9 mouse cellular contexts compared by ENCODE assay signal in genomic region chr6:82844432-82844831, GRCm38 (mm10).
A peak's percentile ranks its signal among the peaks of the same experiment; 100 is the strongest.
DNase-seq lines count a peak whose midpoint lies in the region; ATAC-seq and TF ChIP-seq lines count a peak whose summit lies in the region.
"Had no signal": no experiment of that assay in that cellular context is flagged by ENCODE, and none has a peak within 500 bp of the region (broad histone marks: within the 10 kb centered on the region; RNA-seq: fewer than 3 reads in every experiment).

No protein-coding gene starts in this region.

- no peak overlapping the region for H3K4me3 ChIP-seq in hindbrain, postnatal 0 days (ENCODE audit: low read length)
- no peak overlapping the region for H3K4me3 ChIP-seq in hindbrain, embryonic 16.5 days (ENCODE audit: low read length)
- H3K4me3 ChIP-seq in CH12.LX (replicated peaks in 1 of 3; ENCODE audit: low read depth in 2 of 3, low read length in 2 of 3, poor library complexity in 1 of 3) = no peak overlapping the region
- H3K4me3 ChIP-seq in bone marrow macrophage, adult 2 months (ENCODE audit: insufficient read depth, low read length) = no peak overlapping the region
- no peak overlapping the region for H3K4me3 ChIP-seq in midbrain, embryonic 14.5 days (replicated peaks; ENCODE audit: low read depth, low read length)
- H3K4me3 ChIP-seq: hindbrain, embryonic 15.5 days had no signal

- TF ChIP-seq CTCF in hindbrain, postnatal 0 days (IDR thresholded peaks at IDR 0.05; ENCODE audit: low read depth) = peak; percentile 51
- peak; percentile 70 to 74 for TF ChIP-seq CTCF in CH12.LX (conservative IDR thresholded peaks at IDR 0.05 in 1 of 2, IDR thresholded peaks at IDR 0.05 in 1 of 2; ENCODE audit: low read depth in 2 of 2, low read length in 2 of 2)
- peak; percentile 22; the same call in 1 of the 2 replicates for TF ChIP-seq CTCF in bone marrow macrophage, adult 2 months (IDR thresholded peaks at IDR 0.05; ENCODE audit: low read depth, low read length)

- H3K9me3 ChIP-seq in hindbrain, postnatal 0 days (ENCODE audit: low read length) = no peaks in the 10 kb centered on the region
- H3K9me3 ChIP-seq in hindbrain, embryonic 16.5 days (ENCODE audit: control insufficient read depth, low read length) = no peaks in the 10 kb centered on the region
- peaks cover 5% of the 10 kb centered on the region for H3K9me3 ChIP-seq in CH12.LX (replicated peaks; ENCODE audit: low read length)
- no peaks in the 10 kb centered on the region for H3K9me3 ChIP-seq in midbrain, embryonic 14.5 days (ENCODE audit: control insufficient read depth, low read length)
- H3K9me3 ChIP-seq: hindbrain, embryonic 15.5 days had no signal

- H3K27ac ChIP-seq in hindbrain, postnatal 0 days = no peak overlapping the region
- H3K27ac ChIP-seq in hindbrain, embryonic 16.5 days (ENCODE audit: low read depth, low read length) = no peak overlapping the region
- H3K27ac ChIP-seq in CH12.LX (ENCODE audit: insufficient read depth, low read depth) = no peak overlapping the region
- H3K27ac ChIP-seq in bone marrow macrophage, adult 2 months (ENCODE audit: insufficient read depth, low read depth, low read length) = peak overlapping the region; percentile 50
- no peak overlapping the region for H3K27ac ChIP-seq in midbrain, embryonic 14.5 days (replicated peaks; ENCODE audit: low read depth, low read length)
- H3K27ac ChIP-seq: hindbrain, embryonic 15.5 days had no signal

- WGBS in hindbrain, postnatal 0 days = 54% methylated on average over 3 of the region's 3 CpGs
- WGBS in hindbrain, embryonic 16.5 days = 53% methylated on average over 3 of the region's 3 CpGs
- WGBS in midbrain, embryonic 14.5 days = 58% methylated on average over 3 of the region's 3 CpGs

- TF ChIP-seq POLR2A in CH12.LX (IDR thresholded peaks at IDR 0.05; ENCODE audit: low read depth, low read length) = no peak
- no peak for TF ChIP-seq POLR2A in bone marrow macrophage, adult 2 months (IDR thresholded peaks at IDR 0.05; ENCODE audit: borderline replicate concordance, low read depth, low read length)

- ATAC-seq in hindbrain, postnatal 0 days = no peak
- no peak for ATAC-seq in hindbrain, embryonic 16.5 days
- ATAC-seq in midbrain, embryonic 14.5 days (ENCODE audit: low FRiP score, low TSS enrichment) = no peak
- ATAC-seq in monocyte, adult 5-6 weeks (replicated peaks; ENCODE audit: insufficient number of reproducible peaks, low FRiP score, low TSS enrichment, poor library complexity, severe bottlenecking) = no peak

- peak; percentile 54 for DNase-seq in hindbrain, postnatal 0 days (ENCODE audit: low spot score)
- DNase-seq in CH12.LX (ENCODE audit: extremely low read depth) = peak; percentile 58
- DNase-seq in midbrain, embryonic 14.5 days = peak; percentile 48
- no peak for DNase-seq in layer of hippocampus, adult 18-20 months (ENCODE audit: low spot score in 2 of 2)
- DNase-seq in kidney, adult 18-20 months = no peak

- dilution Hi-C loops in CH12.LX (cut with MboI; ENCODE audit: extremely low pct_ligation_motif_present, extremely low pct_unique_long_range_greater_than_20kb, low sequenced_read_pairs) = no loop called here

- peak; percentile 79 for TF ChIP-seq RAD21 in CH12.LX (IDR thresholded peaks at IDR 0.05; ENCODE audit: low read depth, low read length)

- no peaks in the 10 kb centered on the region for H3K36me3 ChIP-seq in hindbrain, postnatal 0 days (ENCODE audit: insufficient read depth, low read length)
- no peaks in the 10 kb centered on the region for H3K36me3 ChIP-seq in hindbrain, embryonic 16.5 days (ENCODE audit: control insufficient read depth, insufficient read depth, low read length)
- no peaks in the 10 kb centered on the region for H3K36me3 ChIP-seq in CH12.LX (replicated peaks in 1 of 2; ENCODE audit: control insufficient read depth in 1 of 2, insufficient read depth in 1 of 2, low read length in 1 of 2)
- no peaks in the 10 kb centered on the region for H3K36me3 ChIP-seq in midbrain, embryonic 14.5 days (ENCODE audit: control insufficient read depth, insufficient read depth, low read length)
- H3K36me3 ChIP-seq: hindbrain, embryonic 15.5 days had no signal

- H3K79me2 ChIP-seq in CH12.LX (replicated peaks; ENCODE audit: control insufficient read depth, extremely low read depth, insufficient read depth, poor library complexity, severe bottlenecking) = no peaks in the 10 kb centered on the region

- TF ChIP-seq EP300 in CH12.LX (IDR thresholded peaks at IDR 0.05; ENCODE audit: low read length) = no peak

- no peaks in the 10 kb centered on the region for H3K4me1 ChIP-seq in hindbrain, postnatal 0 days (ENCODE audit: insufficient read depth, low read length)
- no peaks in the 10 kb centered on the region for H3K4me1 ChIP-seq in hindbrain, embryonic 16.5 days (ENCODE audit: control insufficient read depth, insufficient read depth, low read depth, low read length)
- H3K4me1 ChIP-seq in CH12.LX (ENCODE audit: control insufficient read depth in 1 of 2, insufficient read depth in 2 of 2) = peaks cover 6 to 14% of the 10 kb centered on the region in 2 experiments
- peaks cover 23% of the 10 kb centered on the region for H3K4me1 ChIP-seq in bone marrow macrophage, adult 2 months (ENCODE audit: control insufficient read depth, insufficient read depth, low read length)
- no peaks in the 10 kb centered on the region for H3K4me1 ChIP-seq in midbrain, embryonic 14.5 days (ENCODE audit: control insufficient read depth, insufficient read depth, low read length)
- H3K4me1 ChIP-seq: hindbrain, embryonic 15.5 days had no signal

- no peaks in the 10 kb centered on the region for H3K27me3 ChIP-seq in hindbrain, postnatal 0 days (ENCODE audit: insufficient read depth, low read length)
- no peaks in the 10 kb centered on the region for H3K27me3 ChIP-seq in hindbrain, embryonic 16.5 days (replicated peaks; ENCODE audit: control insufficient read depth, insufficient read depth, low read length)
- no peaks in the 10 kb centered on the region for H3K27me3 ChIP-seq in CH12.LX (replicated peaks)
- no peaks in the 10 kb centered on the region for H3K27me3 ChIP-seq in midbrain, embryonic 14.5 days (ENCODE audit: control insufficient read depth, insufficient read depth, low read length)
- H3K27me3 ChIP-seq: hindbrain, embryonic 15.5 days had no signal

- no peak overlapping the region for H3K9ac ChIP-seq in hindbrain, postnatal 0 days (replicated peaks; ENCODE audit: low read length)
- no peak overlapping the region for H3K9ac ChIP-seq in hindbrain, embryonic 16.5 days (ENCODE audit: low read depth, low read length)
- no peak overlapping the region for H3K9ac ChIP-seq in CH12.LX (ENCODE audit: insufficient read depth, low read depth)
- H3K9ac ChIP-seq in midbrain, embryonic 14.5 days (replicated peaks; ENCODE audit: low read length) = no peak overlapping the region
- H3K9ac ChIP-seq: hindbrain, embryonic 15.5 days had no signal

- no peak overlapping the region for H3K4me2 ChIP-seq in hindbrain, postnatal 0 days (ENCODE audit: low read depth, low read length)
- H3K4me2 ChIP-seq in hindbrain, embryonic 16.5 days (ENCODE audit: low read length) = no peak overlapping the region
- H3K4me2 ChIP-seq in CH12.LX (ENCODE audit: insufficient read depth, low read depth, poor library complexity, severe bottlenecking) = no peak overlapping the region
- H3K4me2 ChIP-seq in midbrain, embryonic 14.5 days (ENCODE audit: low read length) = no peak overlapping the region
- H3K4me2 ChIP-seq: hindbrain, embryonic 15.5 days had no signal

- in situ Hi-C loops in CH12.LX (cut with MboI; ENCODE audit: low pct_ligation_motif_present, low pct_unique_long_range_greater_than_20kb, low sequenced_read_pairs) = loop anchor here (5.0 to 10.0 kb wide), 2 partner anchors 70 to 102 kb away; partner anchors contain the start of gene Hk2

TF ChIP-seq in CH12.LX, 34 proteins besides CTCF, POLR2A, EP300 and RAD21:
- TF ChIP-seq SIN3A (IDR thresholded peaks at IDR 0.05; ENCODE audit: low read length) (no peak), MXI1 (IDR thresholded peaks at IDR 0.05; ENCODE audit: low read depth, low read length) (peak; percentile 42; the same call in 1 of the 2 replicates), E2F4 (IDR thresholded peaks at IDR 0.05; ENCODE audit: insufficient replicate concordance, low read depth, low read length) (no peak), MAX (IDR thresholded peaks at IDR 0.05; ENCODE audit: low read length) (0 out of 2 replicates have a peak, but pooled peaks have one; percentile 15), MYC (IDR thresholded peaks at IDR 0.05; ENCODE audit: low read depth, low read length) (no peak), SMC3 (IDR thresholded peaks at IDR 0.05; ENCODE audit: low read depth, low read length) (peak; percentile 64), ZC3H11A (IDR thresholded peaks at IDR 0.05; ENCODE audit: low read depth, low read length) (0 out of 2 replicates have a peak, but pooled peaks have one; percentile 13), PAX5 (IDR thresholded peaks at IDR 0.05; ENCODE audit: low read length) (no peak), POLR2AphosphoS2 (IDR thresholded peaks at IDR 0.05; ENCODE audit: low read depth, low read length) (no peak), ELF1 (IDR thresholded peaks at IDR 0.05; ENCODE audit: low read depth, low read length) (no peak), ZKSCAN1 (IDR thresholded peaks at IDR 0.05; ENCODE audit: borderline replicate concordance, low read depth, low read length) (no peak), KAT2A (IDR thresholded peaks at IDR 0.05; ENCODE audit: insufficient replicate concordance, low read length) (no peak), UBTF (IDR thresholded peaks at IDR 0.05; ENCODE audit: low read depth, low read length) (no peak), MEF2A (IDR thresholded peaks at IDR 0.05; ENCODE audit: borderline replicate concordance, low read depth, low read length) (no peak), IRF4 (IDR thresholded peaks at IDR 0.05; ENCODE audit: low read depth, low read length) (peak; percentile 18; the same call in 1 of the 2 replicates)
TF ChIP-seq in CH12.LX: peak in this region for 5.

Comparison
In these comparisons a context has a peak if more than half of its experiments do, and no peak if none do; other contexts are left out.
1. DNase-seq: peak in hindbrain, postnatal 0 days (single experiment), CH12.LX (single experiment) and midbrain, embryonic 14.5 days (single experiment); none in layer of hippocampus, adult 18-20 months (0 of 2) and kidney, adult 18-20 months (single experiment).
2. CTCF ChIP-seq: peak in every context shown above with its lines; median percentile 72 in CH12.LX; 51 in hindbrain, postnatal 0 days; 22 in bone marrow macrophage, adult 2 months.